Mouse (Mus musculus): Measurements from ENCODE around the gene Cd82. TPM values are rescaled to one million over a fixed set of nuclear protein-coding genes. Genes with fewer than 3 reads are reported as not detected.
A peak's percentile ranks its signal among the peaks of the same experiment; 100 is the strongest.

The Cd82 gene
- total and polyA plus RNA-seq, 2 experiments from 2014 or later: 14.8 to 15.4 TPM

DNA sequence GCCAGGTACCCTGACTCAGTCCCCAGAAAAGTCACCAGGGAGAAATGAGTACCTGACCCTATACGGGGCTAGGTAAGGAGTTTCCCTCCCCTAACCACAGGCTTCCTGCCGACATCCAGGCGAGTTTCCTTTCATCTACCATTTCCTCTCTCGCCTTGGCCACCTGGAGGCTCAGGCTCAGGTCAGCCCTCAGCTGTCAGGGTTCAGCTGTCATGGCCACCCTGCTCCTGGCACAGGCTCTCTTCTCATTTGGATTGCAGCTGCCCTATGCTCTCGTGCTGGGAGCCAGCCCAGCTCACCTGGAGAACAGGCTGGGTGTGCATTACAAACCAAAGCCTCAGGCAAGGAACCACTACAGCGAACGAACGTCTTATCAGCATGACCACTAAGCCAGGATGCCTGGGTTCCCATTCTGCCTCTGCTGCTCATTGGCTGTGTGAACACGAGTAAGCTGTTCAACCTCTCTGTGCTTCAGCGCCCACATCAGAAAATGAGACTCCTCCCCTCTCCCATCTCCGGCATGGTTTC, 34.9 kb downstream of the Cd82 start:
- Histone ChIP-seq H3K9ac (replicated peaks; ENCODE audit: low read depth, low read length) (no peak overlapping the region), H3K9me3 (replicated peaks; ENCODE audit: control insufficient read depth, low read length) (no peaks in the 10 kb centered on the region), H3K36me3 (replicated peaks; ENCODE audit: control insufficient read depth, insufficient read depth, low read length) (no peaks in the 10 kb centered on the region), H3K27ac (ENCODE audit: low read depth) (no peak overlapping the region), H3K4me2 (ENCODE audit: low read depth, low read length) (no peak overlapping the region), H3K4me1 (ENCODE audit: control insufficient read depth, insufficient read depth) (no peaks in the 10 kb centered on the region), H3K27me3 (ENCODE audit: control insufficient read depth, insufficient read depth, low read length) (peaks cover 7% of the 10 kb centered on the region; the same call in 1 of the 2 replicates), H3K4me3 (ENCODE audit: low read depth, low read length) (no peak overlapping the region)
- DNase-seq (ENCODE audit: low spot score) (no peak), ATAC-seq (ENCODE audit: insufficient read depth, low read depth) (no peak)
- WGBS: 50% methylated on average over 11 of the region's 11 CpGs
- no peak for TF ChIP-seq EP300 (IDR thresholded peaks at IDR 0.05; ENCODE audit: low read depth)
- no peak for TF ChIP-seq CTCF (IDR thresholded peaks at IDR 0.05; ENCODE audit: low read depth)

DNA sequence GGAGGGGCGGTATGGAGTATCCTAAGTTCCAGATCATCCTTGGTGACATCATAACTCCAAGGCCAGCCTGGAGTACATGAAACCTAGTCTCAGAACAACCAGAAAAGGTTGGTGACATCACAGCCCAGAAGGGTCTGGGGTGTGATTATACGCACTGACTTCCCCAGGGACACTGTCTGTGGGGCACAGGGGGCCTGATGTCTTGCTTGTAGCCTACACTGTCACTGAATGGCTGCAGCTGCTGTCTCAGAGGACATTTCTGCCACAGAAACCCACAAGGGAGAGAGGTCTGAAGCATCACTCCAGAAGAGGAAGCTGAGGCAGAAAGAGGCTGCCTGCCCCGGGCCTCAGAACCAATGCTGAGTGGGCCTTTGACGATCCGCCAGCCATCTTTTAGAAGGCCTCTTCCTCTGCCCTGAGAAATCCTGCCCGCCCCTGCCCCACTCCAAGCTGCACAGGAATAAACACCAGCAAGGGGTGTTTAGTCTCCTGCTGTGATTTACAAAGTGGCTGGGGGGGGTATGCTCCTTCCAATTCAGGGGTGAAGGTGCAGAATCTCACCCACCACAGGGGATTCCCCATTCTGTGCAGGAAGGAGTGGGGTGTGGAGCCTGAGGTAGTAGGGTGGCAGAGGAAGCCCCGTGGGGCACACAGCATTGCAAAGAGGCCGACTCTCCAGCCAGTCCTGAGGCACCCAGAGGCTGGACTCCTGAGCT, 35.8 kb downstream of the Cd82 start:
- no peak overlapping the region for H3K27ac ChIP-seq (ENCODE audit: low read depth)
- no peak for TF ChIP-seq EP300 (IDR thresholded peaks at IDR 0.05; ENCODE audit: low read depth)
- no peak for TF ChIP-seq CTCF (IDR thresholded peaks at IDR 0.05; ENCODE audit: low read depth)
- H3K4me2 ChIP-seq (ENCODE audit: low read depth, low read length): no peak overlapping the region
- no peaks in the 10 kb centered on the region for H3K36me3 ChIP-seq (replicated peaks; ENCODE audit: control insufficient read depth, insufficient read depth, low read length)
- H3K27me3 ChIP-seq (ENCODE audit: control insufficient read depth, insufficient read depth, low read length): peaks cover 7% of the 10 kb centered on the region; the same call in 1 of the 2 replicates
- WGBS: 68% methylated on average over 8 of the region's 8 CpGs
- no peaks in the 10 kb centered on the region for H3K9me3 ChIP-seq (replicated peaks; ENCODE audit: control insufficient read depth, low read length)
- no peak overlapping the region for H3K9ac ChIP-seq (replicated peaks; ENCODE audit: low read depth, low read length)
- ATAC-seq (ENCODE audit: insufficient read depth, low read depth) (no peak), DNase-seq (ENCODE audit: low spot score) (no peak)
- H3K4me3 ChIP-seq (ENCODE audit: low read depth, low read length): no peak overlapping the region
- no peaks in the 10 kb centered on the region for H3K4me1 ChIP-seq (ENCODE audit: control insufficient read depth, insufficient read depth)

DNA sequence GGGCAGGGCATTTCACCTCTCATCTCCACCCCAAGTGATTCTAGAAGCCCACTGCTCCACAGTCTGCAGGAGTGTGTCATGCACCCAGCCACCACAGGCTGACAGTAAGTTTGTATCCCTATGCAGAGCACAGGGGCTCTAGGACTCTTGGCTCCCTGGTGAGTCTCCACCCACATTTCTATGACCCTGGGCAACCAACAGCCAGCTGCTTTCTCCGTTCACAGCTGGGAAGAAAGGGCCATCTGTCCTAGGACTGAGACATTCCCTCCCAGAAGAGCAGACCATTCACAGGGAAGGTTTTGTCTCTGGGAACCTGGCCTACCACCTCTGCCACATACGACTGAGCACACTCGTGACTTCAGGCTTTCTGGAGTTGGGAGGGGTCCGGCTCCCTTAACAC, 37.1 kb downstream of the Cd82 start:
- Histone ChIP-seq H3K9ac (replicated peaks; ENCODE audit: low read depth, low read length) (no peak overlapping the region), H3K27me3 (ENCODE audit: control insufficient read depth, insufficient read depth, low read length) (peaks cover 7% of the 10 kb centered on the region; the same call in 1 of the 2 replicates), H3K4me2 (ENCODE audit: low read depth, low read length) (no peak overlapping the region), H3K9me3 (replicated peaks; ENCODE audit: control insufficient read depth, low read length) (no peaks in the 10 kb centered on the region), H3K27ac (ENCODE audit: low read depth) (no peak overlapping the region), H3K4me3 (ENCODE audit: low read depth, low read length) (no peak overlapping the region), H3K4me1 (ENCODE audit: control insufficient read depth, insufficient read depth) (no peaks in the 10 kb centered on the region), H3K36me3 (replicated peaks; ENCODE audit: control insufficient read depth, insufficient read depth, low read length) (no peaks in the 10 kb centered on the region)
- WGBS: 64% methylated on average over 4 of the region's 4 CpGs
- no peak for DNase-seq (ENCODE audit: low spot score)
- ATAC-seq (ENCODE audit: insufficient read depth, low read depth): no peak
- no peak for TF ChIP-seq CTCF (IDR thresholded peaks at IDR 0.05; ENCODE audit: low read depth)
- no peak for TF ChIP-seq EP300 (IDR thresholded peaks at IDR 0.05; ENCODE audit: low read depth)

DNA sequence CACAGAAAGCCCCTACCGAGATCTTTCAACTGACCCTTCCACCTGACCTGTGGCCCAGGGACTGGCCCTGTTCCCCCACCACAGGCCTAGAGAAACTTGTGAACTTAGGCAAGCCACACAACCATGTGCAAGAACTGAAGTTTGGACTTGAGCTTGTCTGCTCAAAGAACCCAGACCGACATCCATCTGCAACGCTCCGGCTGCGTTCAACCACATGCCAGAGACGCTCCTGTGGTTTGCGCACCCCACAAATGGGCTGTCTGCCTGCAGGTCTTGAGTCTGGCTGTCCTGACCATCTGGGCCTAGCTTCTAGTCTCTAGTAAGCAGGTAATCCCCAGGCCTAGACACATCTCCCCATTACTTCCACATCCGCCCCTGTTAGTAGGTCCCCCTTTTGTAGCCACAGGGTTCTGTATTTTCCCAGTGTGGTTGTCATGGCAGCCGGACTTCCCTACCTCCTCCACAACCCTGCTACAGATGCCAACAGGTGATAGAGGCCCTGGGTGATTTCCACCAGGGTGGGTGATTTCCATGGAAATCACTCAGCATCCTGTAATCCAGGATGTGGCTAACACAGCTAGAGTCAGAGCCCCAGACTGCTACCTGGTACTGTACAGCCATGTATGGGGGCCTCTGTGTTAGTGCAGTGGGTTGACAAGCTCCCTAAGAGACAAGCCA, 38.5 kb downstream of the Cd82 start:
- ATAC-seq (ENCODE audit: insufficient read depth, low read depth) (no peak), DNase-seq (ENCODE audit: low spot score) (no peak)
- no peak overlapping the region for H3K27ac ChIP-seq (ENCODE audit: low read depth)
- no peak overlapping the region for H3K4me2 ChIP-seq (ENCODE audit: low read depth, low read length)
- H3K4me3 ChIP-seq (ENCODE audit: low read depth, low read length): no peak overlapping the region
- H3K36me3 ChIP-seq (replicated peaks; ENCODE audit: control insufficient read depth, insufficient read depth, low read length): no peaks in the 10 kb centered on the region
- no peak overlapping the region for H3K9ac ChIP-seq (replicated peaks; ENCODE audit: low read depth, low read length)
- 86% methylated on average over 9 of the region's 9 CpGs for WGBS
- no peaks in the 10 kb centered on the region for H3K4me1 ChIP-seq (ENCODE audit: control insufficient read depth, insufficient read depth)
- no peaks in the 10 kb centered on the region for H3K9me3 ChIP-seq (replicated peaks; ENCODE audit: control insufficient read depth, low read length)
- no peak for TF ChIP-seq CTCF (IDR thresholded peaks at IDR 0.05; ENCODE audit: low read depth)
- TF ChIP-seq EP300 (IDR thresholded peaks at IDR 0.05; ENCODE audit: low read depth): no peak
- H3K27me3 ChIP-seq (ENCODE audit: control insufficient read depth, insufficient read depth, low read length): peaks cover 7% of the 10 kb centered on the region; the same call in 1 of the 2 replicates

DNA sequence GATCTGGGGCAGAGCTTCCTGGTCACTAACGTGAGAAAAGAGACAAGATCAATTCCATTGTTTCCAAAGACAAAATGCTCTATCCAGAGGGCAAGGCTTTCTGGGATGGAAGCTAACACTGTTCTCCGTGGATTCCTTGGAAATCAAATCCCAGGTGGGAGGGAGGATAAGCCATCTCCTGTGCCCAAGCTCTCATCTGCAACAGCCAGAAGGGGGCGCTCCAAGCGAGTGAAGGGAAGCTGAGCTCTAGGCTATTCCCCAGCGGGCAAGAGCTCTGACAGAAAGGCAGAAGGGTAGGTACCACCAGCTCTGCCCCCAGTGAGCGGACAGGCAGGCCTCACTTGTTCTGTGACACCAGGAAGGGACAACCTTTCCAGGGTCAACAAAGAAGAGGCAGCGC, 41.6 kb downstream of the Cd82 start:
- ATAC-seq (ENCODE audit: insufficient read depth, low read depth) (0 out of 2 replicates have a peak, but pooled peaks have one; percentile 29), DNase-seq (ENCODE audit: low spot score) (peak; percentile 56)
- Histone ChIP-seq H3K4me3 (ENCODE audit: low read depth, low read length) (no peak overlapping the region), H3K9me3 (replicated peaks; ENCODE audit: control insufficient read depth, low read length) (no peaks in the 10 kb centered on the region), H3K27me3 (ENCODE audit: control insufficient read depth, insufficient read depth, low read length) (no peaks in the 10 kb centered on the region), H3K9ac (replicated peaks; ENCODE audit: low read depth, low read length) (no peak overlapping the region), H3K36me3 (replicated peaks; ENCODE audit: control insufficient read depth, insufficient read depth, low read length) (no peaks in the 10 kb centered on the region), H3K4me2 (ENCODE audit: low read depth, low read length) (no peak overlapping the region), H3K27ac (ENCODE audit: low read depth) (no peak overlapping the region), H3K4me1 (ENCODE audit: control insufficient read depth, insufficient read depth) (no peaks in the 10 kb centered on the region)
- WGBS: 32% methylated on average over 7 of the region's 7 CpGs
- TF ChIP-seq CTCF (IDR thresholded peaks at IDR 0.05; ENCODE audit: low read depth): peak; percentile 90
- no peak for TF ChIP-seq EP300 (IDR thresholded peaks at IDR 0.05; ENCODE audit: low read depth)
